Mouse (Mus musculus): ENCODE measurements around the gene Prickle3.

- TF ChIP-seq POLR2A (IDR thresholded peaks at IDR 0.05; ENCODE audit: borderline replicate concordance, control insufficient read depth, low read depth, low read length) (peak; percentile 21; the same call in 1 of the 2 replicates), CTCF (IDR thresholded peaks at IDR 0.05; ENCODE audit: control insufficient read depth, insufficient read depth, low read length) (no peak)
Measured at GRCm38 (mm10) chrX:7670921-7671623, 14.0 kb downstream of the Prickle3 start, which contains the start of gene Plp2.
